Mouse (Mus musculus) CH12.LX (cell line): ENCODE measurements around the gene Psenen. TPM values are rescaled to one million over a fixed set of nuclear protein-coding genes. Genes with fewer than 3 reads are reported as not detected.

ENCODE experiments used
- DNase-seq: peaks from one replicate; pipeline ENCODE4 v3.0.0-alpha.2; 2013; ENCODE audit errors: extremely low read depth
- H3K27ac ChIP-seq: 2 replicates; pipeline ENCODE4 v1.5.1; 2012; ENCODE audit warnings: low read depth, mild to moderate bottlenecking, control low read depth, moderate library complexity; ENCODE audit not compliant: insufficient read depth
- H3K27me3 ChIP-seq: replicated peaks from 2 replicates; pipeline ENCODE3; 2012; ENCODE audit warnings: inconsistent platforms
- H3K36me3 ChIP-seq, 2 experiments: replicated peaks in 1 of 2; 2 replicates each; pipeline versions ENCODE3 to v1.6.1; 2012; ENCODE audit warnings: inconsistent platforms in 1 of 2, low read length in 1 of 2, mild to moderate bottlenecking in 1 of 2, mixed read lengths in 1 of 2, moderate library complexity in 1 of 2; ENCODE audit not compliant: control insufficient read depth in 1 of 2, insufficient read depth in 1 of 2
- H3K4me1 ChIP-seq, 2 experiments: 2 replicates each; pipeline ENCODE4 v1.6.1; 2012; ENCODE audit warnings: inconsistent platforms in 1 of 2, moderate library complexity in 1 of 2; ENCODE audit not compliant: insufficient read depth in 2 of 2, control insufficient read depth in 1 of 2
- H3K4me2 ChIP-seq: 2 replicates; pipeline ENCODE4 v1.6.1; 2012; ENCODE audit warnings: low read depth, mild to moderate bottlenecking, control low read depth; ENCODE audit not compliant: poor library complexity, insufficient read depth, severe bottlenecking
- H3K4me3 ChIP-seq, 3 experiments: fragments of 150-350 bp in 1 of 3; sonication (generic) in 1 of 3; replicated peaks in 1 of 3; 2 replicates each; pipeline versions ENCODE3 to v1.5.1; 2011 to 2012; ENCODE audit warnings: low read depth in 2 of 3, low read length in 2 of 3, mild to moderate bottlenecking in 2 of 3, moderate library complexity in 2 of 3, control low read depth in 1 of 3, improper control_type of control experiment in 1 of 3, inconsistent platforms in 1 of 3, mixed read lengths in 1 of 3; ENCODE audit not compliant: poor library complexity in 1 of 3
- H3K79me2 ChIP-seq: replicated peaks from 2 replicates; pipeline ENCODE4 v1.6.1; 2012; ENCODE audit warnings: mild to moderate bottlenecking, moderate library complexity; ENCODE audit not compliant: control insufficient read depth, poor library complexity, insufficient read depth, severe bottlenecking; ENCODE audit errors: extremely low read depth
- H3K9ac ChIP-seq: 2 replicates; pipeline ENCODE4 v1.6.1; 2012; ENCODE audit warnings: low read depth, mild to moderate bottlenecking, control low read depth, moderate library complexity; ENCODE audit not compliant: insufficient read depth
- H3K9me3 ChIP-seq: replicated peaks from 2 replicates; pipeline ENCODE3; 2012; ENCODE audit warnings: low read length, inconsistent platforms, mixed read lengths
- BHLHE40 ChIP-seq: IDR thresholded peaks from 2 replicates; pipeline ENCODE4 v1.6.1; 2011; ENCODE audit warnings: mild to moderate bottlenecking, low read depth, low read length, improper control_type of control experiment
- CHD1 ChIP-seq: IDR thresholded peaks from 2 replicates; pipeline ENCODE4 v1.6.1; 2012; ENCODE audit warnings: low read depth, low read length, improper control_type of control experiment, inconsistent platforms
- CHD2 ChIP-seq: IDR thresholded peaks from 2 replicates; pipeline ENCODE4 v1.6.1; 2011; ENCODE audit warnings: low read length, improper control_type of control experiment
- CTCF ChIP-seq, 2 experiments: IDR thresholded peaks in 1 of 2; conservative IDR thresholded peaks in 1 of 2; 2 replicates each; pipeline ENCODE4 v1.5.1; 2011 to 2012; ENCODE audit warnings: low read depth in 2 of 2, low read length in 2 of 2, improper control_type of control experiment in 1 of 2, inconsistent platforms in 1 of 2, mild to moderate bottlenecking in 1 of 2, moderate library complexity in 1 of 2
- E2F4 ChIP-seq: IDR thresholded peaks from 2 replicates; pipeline ENCODE4 v1.6.1; 2011; ENCODE audit warnings: low read depth, low read length, improper control_type of control experiment; ENCODE audit not compliant: insufficient replicate concordance
- ELF1 ChIP-seq: IDR thresholded peaks from 2 replicates; pipeline ENCODE4 v1.6.1; 2014; ENCODE audit warnings: low read depth, mild to moderate bottlenecking, inconsistent platforms, low read length, improper control_type of control experiment
- EP300 ChIP-seq: IDR thresholded peaks from 2 replicates; pipeline ENCODE4 v1.6.1; 2011; ENCODE audit warnings: low read length, improper control_type of control experiment
- ETS1 ChIP-seq: conservative IDR thresholded peaks from 2 replicates; pipeline ENCODE4 v1.6.1; 2012; ENCODE audit warnings: low read depth, mild to moderate bottlenecking, inconsistent platforms, low read length, improper control_type of control experiment, moderate library complexity
- GABPA ChIP-seq: IDR thresholded peaks from 2 replicates; pipeline ENCODE4 v1.6.1; 2012; ENCODE audit warnings: low read depth, low read length, improper control_type of control experiment, inconsistent platforms; ENCODE audit not compliant: insufficient replicate concordance
- HCFC1 ChIP-seq: IDR thresholded peaks from 2 replicates; pipeline ENCODE4 v1.6.1; 2012; ENCODE audit warnings: low read depth, mild to moderate bottlenecking, inconsistent platforms, low read length, improper control_type of control experiment
- JUN ChIP-seq: IDR thresholded peaks from 2 replicates; pipeline ENCODE4 v1.6.1; 2011; ENCODE audit warnings: low read depth, mild to moderate bottlenecking, low read length, improper control_type of control experiment, moderate library complexity; ENCODE audit not compliant: insufficient read depth
- JUND ChIP-seq: conservative IDR thresholded peaks from 2 replicates; pipeline ENCODE4 v1.6.1; 2011; ENCODE audit warnings: low read depth, low read length, improper control_type of control experiment
- KAT2A ChIP-seq: IDR thresholded peaks from 2 replicates; pipeline ENCODE4 v1.6.1; 2012; ENCODE audit warnings: low read length, improper control_type of control experiment, inconsistent platforms; ENCODE audit not compliant: insufficient replicate concordance
- MAFK ChIP-seq: IDR thresholded peaks from 2 replicates; pipeline ENCODE4 v1.6.1; 2011; ENCODE audit warnings: low read length, improper control_type of control experiment; ENCODE audit not compliant: insufficient replicate concordance
- MAZ ChIP-seq: IDR thresholded peaks from 2 replicates; pipeline ENCODE4 v1.6.1; 2012; ENCODE audit warnings: low read depth, mild to moderate bottlenecking, inconsistent platforms, low read length, improper control_type of control experiment, moderate library complexity
- MEF2A ChIP-seq: IDR thresholded peaks from 2 replicates; pipeline ENCODE4 v1.6.1; 2014; ENCODE audit warnings: low read depth, mild to moderate bottlenecking, inconsistent platforms, low read length, improper control_type of control experiment, borderline replicate concordance
- MYC ChIP-seq: IDR thresholded peaks from 2 replicates; pipeline ENCODE4 v1.6.1; 2011; ENCODE audit warnings: low read depth, mild to moderate bottlenecking, improper control_type of control experiment, low read length
- NRF1 ChIP-seq: IDR thresholded peaks from 2 replicates; pipeline ENCODE4 v1.6.1; 2014; ENCODE audit warnings: low read depth, mild to moderate bottlenecking, inconsistent platforms, low read length, improper control_type of control experiment, moderate library complexity
- PAX5 ChIP-seq: IDR thresholded peaks from 2 replicates; pipeline ENCODE4 v1.6.1; 2012; ENCODE audit warnings: low read length, inconsistent platforms, mixed read lengths
- POLR2A ChIP-seq: IDR thresholded peaks from 2 replicates; pipeline ENCODE4 v1.6.1; 2011; ENCODE audit warnings: low read depth, mild to moderate bottlenecking, improper control_type of control experiment, low read length
- POLR2AphosphoS2 ChIP-seq: IDR thresholded peaks from 2 replicates; pipeline ENCODE4 v1.6.1; 2011; ENCODE audit warnings: low read depth, low read length, improper control_type of control experiment
- RCOR1 ChIP-seq: conservative IDR thresholded peaks from 2 replicates; pipeline ENCODE4 v1.6.1; 2012; ENCODE audit warnings: low read depth, mild to moderate bottlenecking, inconsistent platforms, low read length, improper control_type of control experiment
- SMC3 ChIP-seq: IDR thresholded peaks from 2 replicates; pipeline ENCODE4 v1.6.1; 2011; ENCODE audit warnings: low read depth, low read length, improper control_type of control experiment
- TBP ChIP-seq: conservative IDR thresholded peaks from 2 replicates; pipeline ENCODE4 v1.6.1; 2011; ENCODE audit warnings: low read depth, low read length, improper control_type of control experiment
- TCF12 ChIP-seq: IDR thresholded peaks from 2 replicates; pipeline ENCODE4 v1.6.1; 2014; ENCODE audit warnings: low read depth, mild to moderate bottlenecking, inconsistent platforms, low read length, improper control_type of control experiment
- UBTF ChIP-seq: IDR thresholded peaks from 2 replicates; pipeline ENCODE4 v1.6.1; 2012; ENCODE audit warnings: low read depth, mild to moderate bottlenecking, inconsistent platforms, low read length, improper control_type of control experiment, moderate library complexity
- USF1 ChIP-seq: IDR thresholded peaks from 2 replicates; pipeline ENCODE4 v1.6.1; 2014; ENCODE audit warnings: low read depth, mild to moderate bottlenecking, inconsistent platforms, low read length, improper control_type of control experiment
- USF2 ChIP-seq: conservative IDR thresholded peaks from 2 replicates; pipeline ENCODE4 v1.6.1; 2011; ENCODE audit warnings: low read depth, low read length, improper control_type of control experiment
- ZMIZ1 ChIP-seq: IDR thresholded peaks from 2 replicates; pipeline ENCODE4 v1.6.1; 2012; ENCODE audit warnings: low read depth, mild to moderate bottlenecking, inconsistent platforms, low read length, improper control_type of control experiment
- ZNF384 ChIP-seq: IDR thresholded peaks from 2 replicates; pipeline ENCODE4 v1.6.1; 2012; ENCODE audit warnings: low read depth, low read length, improper control_type of control experiment, inconsistent platforms
- dilution Hi-C: fragments of 300-500 bp; cut with MboI; formaldehyde crosslinking; loops from 2 replicates; pipeline ENCODE4 v1.14.3; 2020; ENCODE audit warnings: low sequenced_read_pairs; ENCODE audit not compliant: extremely low pct_unique_long_range_greater_than_20kb, extremely low pct_ligation_motif_present
- in situ Hi-C: fragments of 300-500 bp; cut with MboI; formaldehyde crosslinking; loops from 3 replicates; pipeline ENCODE4 v1.14.3; 2019; ENCODE audit warnings: low sequenced_read_pairs, low pct_ligation_motif_present, low pct_unique_long_range_greater_than_20kb, mixed read lengths
- polyA plus RNA-seq: library from polyadenylated mRNA; unstranded; fragments of >175 nt; gene quantifications from 2 replicates; pipeline ENCODE4 v1.2.1, GENCODE M21; 2012; ENCODE audit warnings: low read depth; ENCODE audit not compliant: insufficient read length
- total RNA-seq, 2 experiments: library from RNA; depleted of rRNA; stranded (reverse); fragments of 300-350 nt in 1 of 2; fragments of >200 nt in 1 of 2; gene quantifications; 2 replicates each; pipeline ENCODE4 v1.2.3; 2012 to 2014

The Psenen gene
- total and polyA plus RNA-seq, 3 experiments = 55.2 to 121 (median 92.7) TPM

GRCm38 (mm10) chr7:30520856-30521255 is 42.6 kb downstream of the Psenen start:
- no peak overlapping the region for H3K9ac ChIP-seq
- no peak for TF ChIP-seq PAX5
- no peak for TF ChIP-seq JUND
- TF ChIP-seq UBTF = no peak
- no peak for TF ChIP-seq EP300
- no peak for TF ChIP-seq BHLHE40
- no peak for TF ChIP-seq SMC3
- no peak for TF ChIP-seq POLR2A
- TF ChIP-seq GABPA = no peak
- TF ChIP-seq MAFK = no peak
- TF ChIP-seq MYC = no peak
- TF ChIP-seq ETS1 = no peak
- TF ChIP-seq USF1 = no peak
- no peak for TF ChIP-seq ZNF384
- TF ChIP-seq CTCF (conservative IDR thresholded peaks at IDR 0.05 in 1 of 2, IDR thresholded peaks at IDR 0.05 in 1 of 2; ENCODE audit: low read depth in 2 of 2, low read length in 2 of 2) = no peak
- TF ChIP-seq CHD2 = no peak
- no peak for TF ChIP-seq ELF1
- TF ChIP-seq POLR2AphosphoS2 = no peak
- TF ChIP-seq MAZ = no peak
- no peak for TF ChIP-seq JUN
- TF ChIP-seq TCF12 = no peak
- TF ChIP-seq, all 38 proteins: peak for 0
- H3K36me3 ChIP-seq = peaks cover 2 to 32% of the 10 kb centered on the region in 2 experiments
- no peaks in the 10 kb centered on the region for H3K79me2 ChIP-seq
- no peak overlapping the region for H3K4me2 ChIP-seq
- no peak for DNase-seq
- no peak overlapping the region for H3K27ac ChIP-seq
- dilution Hi-C loops = no loop called here
- H3K9me3 ChIP-seq = no peaks in the 10 kb centered on the region
- peaks cover 10 to 18% of the 10 kb centered on the region in 2 experiments for H3K4me1 ChIP-seq
- in situ Hi-C loops = no loop called here
- peaks cover 1% of the 10 kb centered on the region for H3K27me3 ChIP-seq
- no peak overlapping the region for H3K4me3 ChIP-seq

- peaks cover 10 to 18% of the 10 kb centered on the region in 2 experiments for H3K4me1 ChIP-seq
- in situ Hi-C loops (no loop called here), dilution Hi-C loops (no loop called here)
- no peaks in the 10 kb centered on the region for H3K79me2 ChIP-seq
- no peak overlapping the region for H3K4me2 ChIP-seq
- no peak overlapping the region for H3K27ac ChIP-seq
- no peak overlapping the region for H3K4me3 ChIP-seq
- no peak overlapping the region for H3K9ac ChIP-seq
- H3K27me3 ChIP-seq = peaks cover 5% of the 10 kb centered on the region
- no peaks in the 10 kb centered on the region for H3K9me3 ChIP-seq
- TF ChIP-seq KAT2A (no peak), JUN (no peak), UBTF (no peak), CTCF (conservative IDR thresholded peaks at IDR 0.05 in 1 of 2, IDR thresholded peaks at IDR 0.05 in 1 of 2; ENCODE audit: low read depth in 2 of 2, low read length in 2 of 2) (no peak), USF2 (no peak), MAZ (no peak), ELF1 (no peak), ETS1 (no peak), RCOR1 (no peak), E2F4 (no peak), CHD1 (no peak), USF1 (no peak), HCFC1 (no peak), ZMIZ1 (no peak), NRF1 (no peak), MEF2A (no peak), TBP (no peak)
- no peak for DNase-seq
- peaks cover 0 to 27% of the 10 kb centered on the region in 2 experiments for H3K36me3 ChIP-seq
Observed at GRCm38 (mm10) chr7:30520396-30520795, 43.0 kb downstream of the Psenen start.
